Mouse (Mus musculus) neural tube, embryonic 14.5 days (tissue): Measurements from ENCODE around the gene Grid1. TPM values are rescaled to one million over a fixed set of nuclear protein-coding genes. Genes with fewer than 3 reads are reported as not detected.
A peak's percentile ranks its signal among the peaks of the same experiment; 100 is the strongest.

Experiments
- ATAC-seq: fragments of 200-750 bp; cut with Nextera tagmentation; 2 replicates; pipeline ENCODE4 v1.8.0; 2017; ENCODE audit warnings: low read depth, mild to moderate bottlenecking, moderate TSS enrichment, moderate library complexity
- H3K27ac ChIP-seq: fragments of 300-500 bp; sonication (generic); 2 replicates; pipeline ENCODE4 v1.5.1; 2014; ENCODE audit warnings: low read depth, mild to moderate bottlenecking, control low read depth, low read length, moderate library complexity, mixed read lengths
- H3K27me3 ChIP-seq: fragments of 300-500 bp; sonication (generic); 2 replicates; pipeline ENCODE4 v1.6.1; 2014; ENCODE audit warnings: low read length; ENCODE audit not compliant: control insufficient read depth, insufficient read depth
- H3K36me3 ChIP-seq: fragments of 300-500 bp; sonication (generic); 2 replicates; pipeline ENCODE4 v1.6.1; 2014; ENCODE audit warnings: low read length, mixed read lengths; ENCODE audit not compliant: control insufficient read depth, insufficient read depth
- H3K4me1 ChIP-seq: fragments of 300-500 bp; sonication (generic); 2 replicates; pipeline ENCODE4 v1.6.1; 2014; ENCODE audit warnings: low read length; ENCODE audit not compliant: control insufficient read depth, insufficient read depth
- H3K4me2 ChIP-seq: fragments of 300-500 bp; sonication (generic); 2 replicates; pipeline ENCODE4 v1.6.1; 2014; ENCODE audit warnings: mild to moderate bottlenecking, low read depth, low read length, control low read depth
- H3K4me3 ChIP-seq: fragments of 300-500 bp; sonication (generic); 2 replicates; pipeline ENCODE4 v1.5.1; 2014; ENCODE audit warnings: low read depth, low read length, control low read depth, mixed read lengths
- H3K9ac ChIP-seq: fragments of 300-500 bp; sonication (generic); replicated peaks from 2 replicates; pipeline ENCODE4 v1.6.1; 2014; ENCODE audit warnings: low read depth, mild to moderate bottlenecking, control low read depth, low read length, mixed read lengths
- H3K9me3 ChIP-seq: fragments of 300-500 bp; sonication (generic); 2 replicates; pipeline ENCODE4 v1.6.1; 2016; ENCODE audit warnings: low read length; ENCODE audit not compliant: control insufficient read depth
- WGBS: fragments of 180-500 bp; shearing (Covaris S2); extraction: QIAGEN DNeasy Blood & Tissue Kit; methylation state at CpG from one replicate; pipeline ENCODE4 v1.1.7; 2014; 5-methylcytosine and 5-hydroxymethylcytosine counted together
- polyA plus RNA-seq: library from polyadenylated mRNA; unstranded; fragments of >200 nt; fragmentation: Nextera tagmentation; extraction: Ambion mirVana; gene quantifications from 2 replicates; pipeline ENCODE4 v1.2.1, GENCODE M21; 2014

Grid1 gene
- polyA plus RNA-seq, 1 experiment from 2014 or later, result 7.9 TPM

DNA sequence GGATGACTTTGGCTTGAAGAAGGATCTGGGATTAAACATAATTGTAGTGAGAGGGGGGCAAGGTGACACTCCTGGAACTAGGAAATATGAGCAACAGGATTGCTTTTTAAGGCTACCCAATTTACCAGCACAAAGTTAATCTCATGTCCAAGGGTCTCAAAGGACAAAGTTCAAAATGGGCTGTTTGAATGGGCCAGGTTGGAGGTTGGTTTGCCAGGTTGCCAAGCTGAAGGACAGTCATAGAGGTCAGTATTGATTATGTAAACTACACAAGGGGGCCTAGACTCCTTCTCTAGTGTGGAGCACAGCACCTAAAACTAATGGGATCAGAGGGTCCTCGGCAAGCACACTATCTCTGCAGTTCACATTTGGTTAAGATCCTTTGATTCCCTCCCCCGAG is 300.2 kb downstream of the Grid1 start:
- no peaks in the 10 kb centered on the region for H3K36me3 ChIP-seq
- H3K4me2 ChIP-seq, result no peak overlapping the region
- no peak for ATAC-seq
- no peak overlapping the region for H3K4me3 ChIP-seq
- WGBS, result 87% methylated on average over 2 of the region's 2 CpGs
- no peak overlapping the region for H3K9ac ChIP-seq
- H3K27me3 ChIP-seq, result no peaks in the 10 kb centered on the region
- H3K9me3 ChIP-seq, result no peaks in the 10 kb centered on the region
- no peaks in the 10 kb centered on the region for H3K4me1 ChIP-seq
- no peak overlapping the region for H3K27ac ChIP-seq

DNA sequence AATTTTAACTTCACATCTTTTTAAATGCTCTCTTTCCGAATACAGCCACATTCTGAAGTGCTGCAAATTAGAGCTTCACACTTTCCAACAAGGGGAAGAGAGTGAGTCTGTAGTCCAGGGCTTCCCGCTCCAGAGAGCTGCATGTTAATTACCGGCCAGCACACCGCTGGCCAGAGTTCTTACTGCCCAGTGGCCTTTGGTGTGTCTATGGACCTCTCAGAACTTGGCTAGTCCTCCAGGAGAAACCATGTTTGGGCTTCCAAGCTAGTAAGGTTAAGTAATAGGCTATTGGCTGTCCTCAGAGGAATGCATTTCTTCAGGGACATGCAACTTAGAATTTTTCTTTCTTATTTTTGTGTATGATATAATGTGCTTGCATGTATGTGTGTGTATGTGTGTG is 301.0 kb downstream of the Grid1 start:
- Histone ChIP-seq H3K9ac (no peak overlapping the region), H3K27ac (no peak overlapping the region), H3K4me2 (no peak overlapping the region), H3K9me3 (no peaks in the 10 kb centered on the region), H3K27me3 (no peaks in the 10 kb centered on the region), H3K36me3 (no peaks in the 10 kb centered on the region), H3K4me1 (no peaks in the 10 kb centered on the region), H3K4me3 (no peak overlapping the region)
- 83% methylated on average over 4 of the region's 4 CpGs for WGBS
- no peak for ATAC-seq

- Histone ChIP-seq H3K4me1 (no peaks in the 10 kb centered on the region), H3K9ac (no peak overlapping the region), H3K9me3 (no peaks in the 10 kb centered on the region), H3K27ac (no peak overlapping the region), H3K4me3 (no peak overlapping the region), H3K4me2 (no peak overlapping the region), H3K27me3 (no peaks in the 10 kb centered on the region), H3K36me3 (no peaks in the 10 kb centered on the region)
- WGBS, result 77% methylated on average over 3 of the region's 3 CpGs
- no peak for ATAC-seq
Observed at GRCm38 (mm10) chr14:35122111-35122510, 302.2 kb downstream of the Grid1 start.

DNA sequence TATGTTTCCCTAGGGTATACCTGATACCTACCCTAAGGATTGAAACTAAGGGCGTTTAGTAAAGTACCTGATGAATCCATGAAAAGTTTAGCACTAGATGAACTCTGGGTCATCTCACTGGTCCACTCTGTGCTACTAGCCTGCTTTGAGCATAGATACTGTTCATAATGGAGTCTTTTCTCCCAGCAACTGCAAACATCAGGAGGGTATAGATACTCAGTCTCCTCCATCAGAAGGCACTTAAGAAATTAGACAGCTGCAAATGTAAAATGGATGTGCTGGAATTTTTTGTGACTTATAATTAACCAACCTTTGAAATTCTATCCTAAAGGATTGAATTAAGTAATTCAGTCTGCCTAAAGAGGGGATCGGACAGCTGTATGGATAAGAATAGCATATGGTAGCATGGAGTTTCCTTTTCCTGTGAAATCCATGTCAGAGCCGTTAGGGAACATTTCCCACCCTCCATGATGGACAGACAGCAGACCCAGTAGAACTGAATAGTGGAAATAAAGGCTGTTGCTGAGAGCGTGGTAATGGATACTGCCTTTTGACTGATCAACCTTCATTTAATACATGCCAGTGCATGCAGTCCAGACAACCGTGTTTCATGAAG is 303.5 kb downstream of the Grid1 start:
- H3K27ac ChIP-seq, result no peak overlapping the region
- H3K36me3 ChIP-seq, result no peaks in the 10 kb centered on the region
- H3K9ac ChIP-seq, result no peak overlapping the region
- no peak for ATAC-seq
- no peaks in the 10 kb centered on the region for H3K27me3 ChIP-seq
- no peaks in the 10 kb centered on the region for H3K9me3 ChIP-seq
- H3K4me1 ChIP-seq, result no peaks in the 10 kb centered on the region
- H3K4me2 ChIP-seq, result no peak overlapping the region
- H3K4me3 ChIP-seq, result no peak overlapping the region
- 84% methylated on average over 5 of the region's 5 CpGs for WGBS

DNA sequence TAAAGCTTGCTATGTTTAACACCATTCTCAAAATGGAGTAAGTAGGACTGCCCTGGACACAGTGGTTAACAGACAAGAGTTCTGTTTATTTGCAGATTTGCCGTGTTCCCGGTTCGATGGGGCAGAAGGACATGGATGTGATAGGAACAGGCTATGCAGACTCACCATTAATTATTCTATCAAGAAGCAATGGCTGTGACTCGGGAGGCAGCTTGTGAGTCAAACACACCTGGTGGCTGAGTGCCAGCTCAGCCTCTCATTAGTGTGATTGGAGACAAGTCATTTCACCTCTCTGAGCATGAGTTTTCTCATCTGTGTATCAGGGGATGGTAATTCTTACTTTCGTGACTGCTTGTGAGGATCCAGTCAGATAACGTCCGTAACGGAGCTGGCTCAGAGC is 307.7 kb downstream of the Grid1 start:
- H3K9ac ChIP-seq, result no peak overlapping the region
- no peak overlapping the region for H3K27ac ChIP-seq
- H3K27me3 ChIP-seq, result no peaks in the 10 kb centered on the region
- H3K9me3 ChIP-seq, result no peaks in the 10 kb centered on the region
- H3K36me3 ChIP-seq, result no peaks in the 10 kb centered on the region
- H3K4me3 ChIP-seq, result no peak overlapping the region
- H3K4me2 ChIP-seq, result no peak overlapping the region
- ATAC-seq, result no peak
- no peaks in the 10 kb centered on the region for H3K4me1 ChIP-seq
- 91% methylated on average over 8 of the region's 8 CpGs for WGBS

DNA sequence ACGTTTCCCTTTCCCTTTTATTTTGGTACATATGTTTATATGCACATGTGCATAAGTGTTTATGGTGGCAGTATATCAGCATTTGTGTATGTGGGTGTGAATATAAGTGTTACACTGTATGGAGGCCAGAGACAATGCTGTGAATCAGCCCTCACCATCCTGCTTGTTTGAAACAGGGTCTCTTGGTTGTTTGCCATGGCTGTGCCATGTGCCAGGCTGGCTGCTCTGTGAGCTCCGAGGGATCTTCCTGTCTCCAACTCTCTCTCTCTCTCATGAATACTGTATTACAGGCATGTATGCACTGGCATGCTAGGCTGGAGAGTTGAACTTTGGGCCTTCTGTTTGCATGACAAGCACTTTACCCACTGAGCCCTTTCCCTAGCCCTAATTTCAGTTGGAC is 315.1 kb downstream of the Grid1 start:
- WGBS, result 90% methylated on average over 2 of the region's 2 CpGs
- no peaks in the 10 kb centered on the region for H3K27me3 ChIP-seq

GRCm38 (mm10) chr14:35138069-35138468 is 318.2 kb downstream of the Grid1 start:
- Histone ChIP-seq H3K27ac (no peak overlapping the region), H3K4me3 (no peak overlapping the region), H3K27me3 (no peaks in the 10 kb centered on the region), H3K4me1 (no peaks in the 10 kb centered on the region), H3K4me2 (no peak overlapping the region), H3K9me3 (no peaks in the 10 kb centered on the region), H3K9ac (no peak overlapping the region), H3K36me3 (no peaks in the 10 kb centered on the region)
- WGBS, result 74% methylated on average over 7 of the region's 7 CpGs
- ATAC-seq, result no peak

More for the DNA sequence above, 315.1 kb downstream of the Grid1 start:
- ATAC-seq, result no peak
- H3K4me1 ChIP-seq, result no peaks in the 10 kb centered on the region
- no peaks in the 10 kb centered on the region for H3K9me3 ChIP-seq
- H3K4me3 ChIP-seq, result no peak overlapping the region
- no peak overlapping the region for H3K27ac ChIP-seq
- no peak overlapping the region for H3K4me2 ChIP-seq
- no peaks in the 10 kb centered on the region for H3K36me3 ChIP-seq
- no peak overlapping the region for H3K9ac ChIP-seq

GRCm38 (mm10) chr14:35139824-35140223 is 319.9 kb downstream of the Grid1 start:
- Histone ChIP-seq H3K27ac (no peak overlapping the region), H3K27me3 (no peaks in the 10 kb centered on the region), H3K9ac (no peak overlapping the region), H3K4me1 (no peaks in the 10 kb centered on the region), H3K4me3 (no peak overlapping the region), H3K9me3 (no peaks in the 10 kb centered on the region), H3K4me2 (no peak overlapping the region), H3K36me3 (no peaks in the 10 kb centered on the region)
- no peak for ATAC-seq
- WGBS, result 78% methylated on average over 7 of the region's 7 CpGs

DNA sequence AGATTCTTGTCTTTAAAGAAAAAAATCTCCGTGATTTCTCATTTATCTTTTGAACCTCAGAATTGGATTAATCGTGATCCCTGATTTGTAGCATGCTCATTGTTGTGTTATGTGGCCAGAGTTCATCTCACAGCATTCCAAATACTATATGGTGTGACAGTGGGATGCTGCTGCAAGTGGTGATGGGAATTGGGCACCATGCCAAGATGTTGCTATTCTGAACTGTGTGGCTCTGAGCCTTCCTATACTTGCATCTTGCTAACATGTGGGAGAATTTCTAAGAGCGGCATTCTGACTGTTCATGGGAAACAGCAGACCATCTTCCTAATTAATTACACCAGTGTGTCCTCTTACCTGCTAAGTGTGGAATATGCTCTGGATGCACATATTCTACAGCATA is 332.5 kb downstream of the Grid1 start:
- H3K27ac ChIP-seq, result no peak overlapping the region
- no peaks in the 10 kb centered on the region for H3K36me3 ChIP-seq
- ATAC-seq, result peak; percentile 83
- 73% methylated on average over 3 of the region's 3 CpGs for WGBS
- no peaks in the 10 kb centered on the region for H3K27me3 ChIP-seq
- no peak overlapping the region for H3K4me3 ChIP-seq
- H3K9ac ChIP-seq, result no peak overlapping the region
- no peak overlapping the region for H3K4me2 ChIP-seq
- H3K9me3 ChIP-seq, result no peaks in the 10 kb centered on the region
- H3K4me1 ChIP-seq, result no peaks in the 10 kb centered on the region
